Mouse (Mus musculus) hindbrain, embryonic 14.5 days (tissue): ENCODE measurements around the gene Lats2. TPM values are rescaled to one million over a fixed set of nuclear protein-coding genes. Genes with fewer than 3 reads are reported as not detected.

Source experiments
- ATAC-seq: fragments of 200-750 bp; cut with Nextera tagmentation; 2 replicates; pipeline ENCODE4 v1.8.0; 2017; ENCODE audit warnings: moderate number of reproducible peaks, mild to moderate bottlenecking, moderate TSS enrichment, moderate library complexity; ENCODE audit not compliant: low FRiP score
- DNase-seq: peaks from one replicate; pipeline ENCODE4 v3.0.0-alpha.2; 2015; ENCODE audit warnings: low spot score
- H3K27ac ChIP-seq: fragments of 300-500 bp; sonication (generic); 2 replicates; pipeline ENCODE4 v1.5.1; 2014; ENCODE audit warnings: mild to moderate bottlenecking, moderate library complexity
- H3K27me3 ChIP-seq: fragments of 300-500 bp; sonication (generic); 2 replicates; pipeline ENCODE4 v1.6.1; 2014; ENCODE audit warnings: mild to moderate bottlenecking, low read length, mixed read lengths; ENCODE audit not compliant: control insufficient read depth, insufficient read depth
- H3K36me3 ChIP-seq: fragments of 300-500 bp; sonication (generic); replicated peaks from 2 replicates; pipeline ENCODE4 v1.6.1; 2014; ENCODE audit not compliant: control insufficient read depth, insufficient read depth
- H3K4me1 ChIP-seq: fragments of 300-500 bp; sonication (generic); replicated peaks from 2 replicates; pipeline ENCODE4 v1.6.1; 2014; ENCODE audit warnings: antibody characterized with exemption, low read length, mixed read lengths; ENCODE audit not compliant: control insufficient read depth, insufficient read depth
- H3K4me2 ChIP-seq: fragments of 300-500 bp; sonication (generic); replicated peaks from 2 replicates; pipeline ENCODE4 v1.6.1; 2014; ENCODE audit warnings: mild to moderate bottlenecking, moderate library complexity
- H3K4me3 ChIP-seq: fragments of 300-500 bp; sonication (generic); replicated peaks from 2 replicates; pipeline ENCODE4 v1.5.1; 2014; ENCODE audit warnings: mild to moderate bottlenecking, low read length
- H3K9ac ChIP-seq: fragments of 300-500 bp; sonication (generic); 2 replicates; pipeline ENCODE4 v1.6.1; 2014
- H3K9me3 ChIP-seq: fragments of 300-500 bp; sonication (generic); 2 replicates; pipeline ENCODE4 v1.6.1; 2016; ENCODE audit warnings: low read length; ENCODE audit not compliant: control insufficient read depth
- WGBS: fragments of 180-500 bp; shearing (Covaris S2); extraction: QIAGEN DNeasy Blood & Tissue Kit; methylation state at CpG from one replicate; pipeline ENCODE4 v1.1.7; 2014; 5-methylcytosine and 5-hydroxymethylcytosine counted together
- microRNA-seq: library from miRNA; unstranded; fragments of <30 nt; microRNA quantifications from one replicate; pipeline ENCODE4, GENCODE M21; 2016
- polyA plus RNA-seq: library from polyadenylated mRNA; unstranded; fragments of >200 nt; fragmentation: Nextera tagmentation; extraction: Ambion mirVana; gene quantifications from 2 replicates; pipeline ENCODE4 v1.2.1, GENCODE M21; 2014

The Lats2 gene
- polyA plus RNA-seq, 1 experiment from 2014 or later: 7.9 TPM

DNA sequence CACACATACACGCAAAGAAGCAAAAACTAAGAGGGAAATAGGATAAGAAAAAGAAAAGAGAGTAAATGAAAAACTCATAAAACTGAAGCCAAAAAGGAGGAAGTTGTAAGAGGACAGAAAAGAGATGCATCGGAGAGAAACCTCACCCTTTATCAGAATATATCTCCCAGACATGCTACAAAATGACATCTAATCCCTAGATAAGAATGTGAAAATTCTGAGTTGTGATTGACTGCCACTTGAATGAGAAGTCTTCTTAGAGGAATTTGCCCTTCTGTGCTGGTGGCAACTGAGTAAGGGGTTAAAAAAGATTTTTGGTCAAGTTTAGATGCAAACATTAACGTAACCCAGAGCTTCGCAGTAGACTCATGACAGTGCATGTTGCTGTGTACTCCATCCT lies 112.0 kb downstream of the Lats2 start:
- whole genome bisulfite sequencing: 93% methylated on average over 4 of the region's 4 CpGs
- Histone ChIP-seq H3K4me1 (no peaks in the 10 kb centered on the region), H3K4me3 (no peak overlapping the region), H3K27ac (no peak overlapping the region), H3K36me3 (0 out of 2 replicates have a peak, but pooled peaks cover 6% of the 10 kb centered on the region), H3K9me3 (no peaks in the 10 kb centered on the region), H3K27me3 (no peaks in the 10 kb centered on the region), H3K9ac (no peak overlapping the region), H3K4me2 (no peak overlapping the region)
- ATAC-seq (no peak), DNase-seq (no peak)

Small RNA genes within 50 kb of the gene (microRNA-seq; reads per million reads assigned to microRNA genes)
- gene Mir3077: not detected

Other genes with a start within 250 kb of the Lats2 start
- gene Il17d, start 233.6 kb downstream of the Lats2 start, polyA plus RNA-seq: 4.6 and 4.8 TPM in 2 replicates
- 103 and 109 TPM in 2 replicates for gene Eef1akmt1, start 186.8 kb downstream of the Lats2 start, polyA plus RNA-seq
- gene Xpo4, start 93.0 kb downstream of the Lats2 start, polyA plus RNA-seq: 15.5 and 15.9 TPM in 2 replicates
- not detected in 2 replicates for gene Gm49361, start 12.3 kb downstream of the Lats2 start, polyA plus RNA-seq
- 34.0 and 34.2 TPM in 2 replicates for gene Sap18, start 39.8 kb upstream of the Lats2 start, polyA plus RNA-seq
- 4.9 and 5.9 TPM in 2 replicates for gene Ska3, start 67.8 kb upstream of the Lats2 start, polyA plus RNA-seq
- 143 and 176 TPM in 2 replicates for gene Mrpl57, start 67.8 kb upstream of the Lats2 start, polyA plus RNA-seq
- gene Zdhhc20, start 131.9 kb upstream of the Lats2 start, polyA plus RNA-seq: 36.5 and 36.8 TPM in 2 replicates
- 46.0 and 52.1 TPM in 2 replicates for gene Micu2, start 240.9 kb upstream of the Lats2 start, polyA plus RNA-seq